Mouse (Mus musculus) CH12.LX (cell line): ENCODE data around the gene Ltb.

ENCODE experiments used
- CTCF ChIP-seq, 2 experiments: IDR thresholded peaks in 1 of 2; conservative IDR thresholded peaks in 1 of 2; 2 replicates each; pipeline ENCODE4 v1.5.1; 2011 to 2012; ENCODE audit warnings: low read depth in 2 of 2, low read length in 2 of 2, improper control_type of control experiment in 1 of 2, inconsistent platforms in 1 of 2, mild to moderate bottlenecking in 1 of 2, moderate library complexity in 1 of 2
- EP300 ChIP-seq: IDR thresholded peaks from 2 replicates; pipeline ENCODE4 v1.6.1; 2011; ENCODE audit warnings: low read length, improper control_type of control experiment
- IRF4 ChIP-seq: IDR thresholded peaks from 2 replicates; pipeline ENCODE4 v1.6.1; 2014; ENCODE audit warnings: low read depth, mild to moderate bottlenecking, inconsistent platforms, low read length, improper control_type of control experiment
- MYC ChIP-seq: IDR thresholded peaks from 2 replicates; pipeline ENCODE4 v1.6.1; 2011; ENCODE audit warnings: low read depth, mild to moderate bottlenecking, improper control_type of control experiment, low read length
- POLR2A ChIP-seq: IDR thresholded peaks from 2 replicates; pipeline ENCODE4 v1.6.1; 2011; ENCODE audit warnings: low read depth, mild to moderate bottlenecking, improper control_type of control experiment, low read length
- TBP ChIP-seq: conservative IDR thresholded peaks from 2 replicates; pipeline ENCODE4 v1.6.1; 2011; ENCODE audit warnings: low read depth, low read length, improper control_type of control experiment
- TCF12 ChIP-seq: IDR thresholded peaks from 2 replicates; pipeline ENCODE4 v1.6.1; 2014; ENCODE audit warnings: low read depth, mild to moderate bottlenecking, inconsistent platforms, low read length, improper control_type of control experiment

- TF ChIP-seq CTCF (conservative IDR thresholded peaks at IDR 0.05 in 1 of 2, IDR thresholded peaks at IDR 0.05 in 1 of 2; ENCODE audit: low read depth in 2 of 2, low read length in 2 of 2) (no peak), MYC (0 out of 2 replicates have a peak, but pooled peaks have one; percentile 27), EP300 (peak; percentile 53; the same call in 1 of the 2 replicates), POLR2A (no peak), IRF4 (peak; percentile 41; the same call in 1 of the 2 replicates), TBP (no peak), TCF12 (peak; percentile 14; the same call in 1 of the 2 replicates)
Observed at GRCm38 (mm10) chr17:35174201-35174977, 19.9 kb upstream of the Ltb start.
